ENCODE assay signal across 9 mouse cellular contexts in genomic region chr12:92302951-92303591, GRCm38 (mm10).
DNase-seq lines count a peak whose midpoint lies in the region; ATAC-seq and TF ChIP-seq lines count a peak whose summit lies in the region.
"Had no signal": no experiment of that assay in that cellular context is flagged by ENCODE, and none has a peak within 500 bp of the region (broad histone marks: within the 10 kb centered on the region; RNA-seq: fewer than 3 reads in every experiment).

No protein-coding gene starts in this region.

- H3K4me3 ChIP-seq in forebrain, embryonic 16.5 days (replicated peaks; ENCODE audit: low read length): 0 out of 2 replicates have a peak overlapping the region, but pooled peaks have one; percentile 9
- no peak overlapping the region for H3K4me3 ChIP-seq in kidney, embryonic 15.5 days (replicated peaks)
- H3K4me3 ChIP-seq in limb, embryonic 14.5 days (replicated peaks; ENCODE audit: low read length): no peak overlapping the region
- H3K4me3 ChIP-seq in neural tube, embryonic 12.5 days: no peak overlapping the region
- H3K4me3 ChIP-seq in stomach, postnatal 0 days (ENCODE audit: low read depth, low read length): no peak overlapping the region
- H3K4me3 ChIP-seq: embryonic facial prominence, embryonic 15.5 days had no signal

- H3K27me3 ChIP-seq in forebrain, embryonic 16.5 days (replicated peaks; ENCODE audit: control insufficient read depth, insufficient read depth, low read length): no peaks in the 10 kb centered on the region
- no peaks in the 10 kb centered on the region for H3K27me3 ChIP-seq in kidney, embryonic 15.5 days
- H3K27me3 ChIP-seq in limb, embryonic 14.5 days (ENCODE audit: control insufficient read depth, insufficient read depth, low read length): no peaks in the 10 kb centered on the region
- H3K27me3 ChIP-seq in neural tube, embryonic 12.5 days (replicated peaks): no peaks in the 10 kb centered on the region
- no peaks in the 10 kb centered on the region for H3K27me3 ChIP-seq in stomach, postnatal 0 days (ENCODE audit: control insufficient read depth, insufficient read depth, low read length)
- H3K27me3 ChIP-seq: embryonic facial prominence, embryonic 15.5 days had no signal

- H3K36me3 ChIP-seq in forebrain, embryonic 16.5 days (ENCODE audit: control insufficient read depth, insufficient read depth): no peaks in the 10 kb centered on the region
- H3K36me3 ChIP-seq in kidney, embryonic 15.5 days: no peaks in the 10 kb centered on the region
- no peaks in the 10 kb centered on the region for H3K36me3 ChIP-seq in limb, embryonic 14.5 days (ENCODE audit: control insufficient read depth, insufficient read depth, low read length)
- no peaks in the 10 kb centered on the region for H3K36me3 ChIP-seq in neural tube, embryonic 12.5 days
- no peaks in the 10 kb centered on the region for H3K36me3 ChIP-seq in stomach, postnatal 0 days (ENCODE audit: control insufficient read depth, insufficient read depth, low read length)
- H3K36me3 ChIP-seq: embryonic facial prominence, embryonic 15.5 days had no signal

- peak overlapping the region; percentile 35 for H3K4me2 ChIP-seq in forebrain, embryonic 16.5 days (ENCODE audit: low read length)
- 0 out of 2 replicates have a peak overlapping the region, but pooled peaks have one; percentile 19 for H3K4me2 ChIP-seq in kidney, embryonic 15.5 days
- H3K4me2 ChIP-seq in limb, embryonic 14.5 days (replicated peaks; ENCODE audit: low read depth, low read length, severe bottlenecking): no peak overlapping the region
- H3K4me2 ChIP-seq in neural tube, embryonic 12.5 days (replicated peaks): no peak overlapping the region
- H3K4me2 ChIP-seq in stomach, postnatal 0 days (replicated peaks; ENCODE audit: low read depth): no peak overlapping the region
- H3K4me2 ChIP-seq: embryonic facial prominence, embryonic 15.5 days had no signal

- peak; percentile 50 for DNase-seq in kidney, adult 18-20 months
- DNase-seq in kidney, adult 11 months: no peak
- DNase-seq in cerebellum, adult 11-12 months: peak; percentile 57
- peak; percentile 75 for DNase-seq in limb, embryonic 14.5 days (ENCODE audit: low spot score)
- peak; percentile 46 for DNase-seq in stomach, postnatal 0 days (ENCODE audit: low spot score)

- ATAC-seq in forebrain, embryonic 16.5 days: peak; percentile 91
- 0 out of 2 replicates have a peak, but pooled peaks have one; percentile 64 for ATAC-seq in kidney, embryonic 15.5 days (replicated peaks; ENCODE audit: low FRiP score)
- no peak for ATAC-seq in limb, embryonic 14.5 days (ENCODE audit: low FRiP score, low read depth)
- ATAC-seq in neural tube, embryonic 12.5 days (ENCODE audit: low FRiP score, low read depth): peak; percentile 58; the same call in 1 of the 2 replicates
- ATAC-seq in stomach, postnatal 0 days (ENCODE audit: low FRiP score, low TSS enrichment): no peak

- H3K9me3 ChIP-seq in forebrain, embryonic 16.5 days (ENCODE audit: control insufficient read depth, low read length): no peaks in the 10 kb centered on the region
- H3K9me3 ChIP-seq in kidney, embryonic 15.5 days (replicated peaks): no peaks in the 10 kb centered on the region
- H3K9me3 ChIP-seq in limb, embryonic 14.5 days (ENCODE audit: control insufficient read depth, low read length): no peaks in the 10 kb centered on the region
- H3K9me3 ChIP-seq in neural tube, embryonic 12.5 days: no peaks in the 10 kb centered on the region
- H3K9me3 ChIP-seq in stomach, postnatal 0 days (ENCODE audit: control insufficient read depth, low read length): no peaks in the 10 kb centered on the region
- H3K9me3 ChIP-seq: embryonic facial prominence, embryonic 15.5 days had no signal

- 14% methylated on average over 14 of the region's 14 CpGs for WGBS in forebrain, embryonic 16.5 days
- 24% methylated on average over 14 of the region's 14 CpGs for WGBS in kidney, embryonic 15.5 days
- WGBS in limb, embryonic 14.5 days: 19% methylated on average over 14 of the region's 14 CpGs
- WGBS in neural tube, embryonic 12.5 days: 27% methylated on average over 14 of the region's 14 CpGs
- WGBS in stomach, postnatal 0 days: 23% methylated on average over 14 of the region's 14 CpGs

- no peak for TF ChIP-seq EP300 in stomach, postnatal 0 days (optimal IDR thresholded peaks at IDR 0.05)

- TF ChIP-seq POLR2A in limb, embryonic 14.5 days (IDR thresholded peaks at IDR 0.05; ENCODE audit: borderline replicate concordance, extremely low read depth, insufficient read depth, insufficient read length): no peak

- H3K27ac ChIP-seq in forebrain, embryonic 16.5 days (ENCODE audit: low read length): 0 out of 2 replicates have a peak overlapping the region, but pooled peaks have one; percentile 6
- no peak overlapping the region for H3K27ac ChIP-seq in kidney, embryonic 15.5 days
- H3K27ac ChIP-seq in limb, embryonic 14.5 days (replicated peaks; ENCODE audit: low read depth, low read length): no peak overlapping the region
- H3K27ac ChIP-seq in neural tube, embryonic 12.5 days: no peak overlapping the region
- no peak overlapping the region for H3K27ac ChIP-seq in stomach, postnatal 0 days (replicated peaks)
- H3K27ac ChIP-seq: embryonic facial prominence, embryonic 15.5 days had no signal

- no peak overlapping the region for H3K9ac ChIP-seq in forebrain, embryonic 16.5 days (replicated peaks; ENCODE audit: low read depth, low read length)
- H3K9ac ChIP-seq in kidney, embryonic 15.5 days: no peak overlapping the region
- no peak overlapping the region for H3K9ac ChIP-seq in limb, embryonic 14.5 days (ENCODE audit: low read depth, low read length, severe bottlenecking)
- no peak overlapping the region for H3K9ac ChIP-seq in neural tube, embryonic 12.5 days
- no peak overlapping the region for H3K9ac ChIP-seq in stomach, postnatal 0 days (ENCODE audit: low read length)
- H3K9ac ChIP-seq: embryonic facial prominence, embryonic 15.5 days had no signal

- peaks cover 11% of the 10 kb centered on the region for H3K4me1 ChIP-seq in forebrain, embryonic 16.5 days (replicated peaks; ENCODE audit: control insufficient read depth, insufficient read depth, low read length)
- 0 out of 2 replicates have a peak, but pooled peaks cover 4% of the 10 kb centered on the region for H3K4me1 ChIP-seq in kidney, embryonic 15.5 days
- no peaks in the 10 kb centered on the region for H3K4me1 ChIP-seq in limb, embryonic 14.5 days (ENCODE audit: control insufficient read depth, insufficient read depth, low read length)
- no peaks in the 10 kb centered on the region for H3K4me1 ChIP-seq in neural tube, embryonic 12.5 days
- H3K4me1 ChIP-seq in stomach, postnatal 0 days (replicated peaks; ENCODE audit: control insufficient read depth, insufficient read depth): no peaks in the 10 kb centered on the region
- H3K4me1 ChIP-seq: embryonic facial prominence, embryonic 15.5 days had no signal

- TF ChIP-seq CTCF in stomach, postnatal 0 days (IDR thresholded peaks at IDR 0.05; ENCODE audit: low read depth): peak; percentile 79

Comparison
In these comparisons a context has a peak if more than half of its experiments do, and no peak if none do; other contexts are left out.
1. ATAC-seq: peak in forebrain, embryonic 16.5 days (single experiment), kidney, embryonic 15.5 days (single experiment) and neural tube, embryonic 12.5 days (single experiment); none in limb, embryonic 14.5 days (single experiment) and stomach, postnatal 0 days (single experiment).
2. H3K4me2 ChIP-seq: peak in forebrain, embryonic 16.5 days (single experiment) and kidney, embryonic 15.5 days (single experiment); none in limb, embryonic 14.5 days (single experiment), neural tube, embryonic 12.5 days (single experiment) and stomach, postnatal 0 days (single experiment).